Mouse (Mus musculus) embryonic fibroblast, embryonic 13.5 days (primary cell): Measurements from ENCODE around the gene Sat2. TPM values are rescaled to one million over a fixed set of nuclear protein-coding genes. Genes with fewer than 3 reads are reported as not detected.

ENCODE experiments used
- H3K27ac ChIP-seq: 2 replicates; pipeline ENCODE4 v1.5.1; 2012; ENCODE audit warnings: low read length, control low read depth, inconsistent platforms; ENCODE audit not compliant: insufficient read depth
- H3K4me1 ChIP-seq: 2 replicates; pipeline ENCODE4 v1.6.1; 2011; ENCODE audit warnings: low read length; ENCODE audit not compliant: control insufficient read depth, insufficient read depth
- H3K4me3 ChIP-seq: 2 replicates; pipeline ENCODE4 v1.5.1; 2011; ENCODE audit warnings: mild to moderate bottlenecking, control low read depth, low read length; ENCODE audit not compliant: insufficient read depth
- CTCF ChIP-seq: IDR thresholded peaks from 2 replicates; pipeline ENCODE4 v1.5.1; 2011; ENCODE audit warnings: mild to moderate bottlenecking, control low read depth, low read length, moderate library complexity, borderline replicate concordance; ENCODE audit not compliant: insufficient read depth
- POLR2A ChIP-seq: IDR thresholded peaks from 2 replicates; pipeline ENCODE4 v1.6.1; 2011; ENCODE audit warnings: low read depth, mild to moderate bottlenecking, control low read depth, low read length, moderate library complexity
- polyA plus RNA-seq: library from polyadenylated mRNA; stranded (reverse); fragments of >200 nt; gene quantifications from 2 replicates; pipeline ENCODE4 v1.2.4, GENCODE M21; 2011; ENCODE audit warnings: low read depth; ENCODE audit not compliant: missing spikeins, insufficient read length

Sat2 gene
- polyA plus RNA-seq, 1 experiment = 13.6 TPM

GRCm38 (mm10) chr11:69582230-69582805 lies 39.5 kb upstream of the Sat2 start:
- no peak for TF ChIP-seq POLR2A
- H3K4me3 ChIP-seq = peak overlapping the region; percentile 42
- no peak overlapping the region for H3K27ac ChIP-seq
- peaks cover 15% of the 10 kb centered on the region for H3K4me1 ChIP-seq

DNA sequence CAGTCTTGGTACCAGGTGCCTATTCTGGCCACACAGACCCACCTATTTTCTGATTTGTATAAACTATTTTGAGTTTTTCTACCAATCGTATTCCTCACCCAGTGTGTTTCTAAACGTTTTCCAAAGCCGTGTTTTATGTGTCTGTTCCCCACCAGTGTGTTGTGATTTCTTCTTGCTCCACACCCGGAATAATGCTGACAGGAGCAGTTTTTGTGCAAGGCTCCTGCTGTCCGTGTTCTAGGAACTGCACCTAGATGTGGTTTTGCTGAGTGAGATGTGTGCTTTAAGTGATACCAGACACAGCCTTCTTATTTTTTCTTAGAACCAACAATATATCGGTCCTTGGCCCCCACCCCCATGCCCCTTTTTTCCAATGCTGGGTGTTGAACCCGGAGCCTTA lies 37.8 kb upstream of the Sat2 start:
- Histone ChIP-seq H3K4me1 (peaks cover 10% of the 10 kb centered on the region), H3K4me3 (no peak overlapping the region), H3K27ac (no peak overlapping the region)
- no peak for TF ChIP-seq CTCF
- no peak for TF ChIP-seq POLR2A

DNA sequence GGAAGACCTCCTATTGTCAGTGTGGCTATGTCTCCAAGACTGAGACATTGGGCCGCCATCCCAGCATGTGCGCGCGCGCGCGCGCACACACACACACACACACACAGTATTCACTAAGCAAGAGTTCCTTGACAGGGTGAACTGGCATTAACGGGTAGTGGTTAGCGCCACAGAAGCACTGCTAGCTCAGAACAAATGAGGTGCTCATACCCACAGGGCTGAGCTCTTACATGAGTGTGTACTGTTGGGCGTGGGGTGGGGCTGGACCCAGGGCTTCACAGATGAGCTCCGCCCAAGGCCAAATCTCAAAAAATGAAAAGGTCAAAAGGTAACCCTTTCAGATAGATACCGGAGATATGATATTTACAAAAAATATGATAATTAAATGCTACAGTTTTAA lies 36.9 kb upstream of the Sat2 start:
- H3K27ac ChIP-seq = no peak overlapping the region
- TF ChIP-seq POLR2A (no peak), CTCF (no peak)
- no peak overlapping the region for H3K4me3 ChIP-seq
- H3K4me1 ChIP-seq = peaks cover 10% of the 10 kb centered on the region

DNA sequence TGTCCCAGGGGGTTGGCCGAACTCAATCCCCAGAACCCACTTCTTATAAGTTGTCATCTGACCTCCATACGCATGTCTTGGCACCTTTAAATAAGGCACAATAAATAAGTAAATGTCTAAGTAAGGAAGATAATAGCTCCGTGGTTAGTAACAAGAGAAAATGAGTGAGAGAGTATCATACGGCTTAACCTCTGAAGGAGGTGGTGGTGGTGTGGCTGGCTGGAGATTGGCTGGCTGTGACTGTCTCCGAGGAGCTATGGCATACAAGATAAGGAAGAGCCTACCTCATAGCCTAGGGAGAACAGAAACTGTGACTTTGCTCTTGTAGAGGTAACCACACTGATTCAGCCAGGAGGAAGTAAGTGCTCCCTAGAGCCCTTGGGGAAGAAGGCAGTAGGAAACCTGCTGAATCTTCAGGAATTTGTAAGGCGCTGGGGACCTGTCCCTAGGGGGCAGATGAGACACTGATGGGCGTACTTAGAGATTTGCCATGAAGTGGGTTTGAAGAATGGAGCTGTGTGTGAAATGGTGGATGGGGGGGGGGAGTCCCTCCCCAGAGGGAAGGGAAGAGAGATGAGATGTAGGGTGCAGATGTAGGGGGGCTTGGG lies 36.0 kb upstream of the Sat2 start:
- no peak for TF ChIP-seq POLR2A
- no peak for TF ChIP-seq CTCF
- Histone ChIP-seq H3K4me1 (peaks cover 10% of the 10 kb centered on the region), H3K27ac (no peak overlapping the region), H3K4me3 (no peak overlapping the region)

DNA sequence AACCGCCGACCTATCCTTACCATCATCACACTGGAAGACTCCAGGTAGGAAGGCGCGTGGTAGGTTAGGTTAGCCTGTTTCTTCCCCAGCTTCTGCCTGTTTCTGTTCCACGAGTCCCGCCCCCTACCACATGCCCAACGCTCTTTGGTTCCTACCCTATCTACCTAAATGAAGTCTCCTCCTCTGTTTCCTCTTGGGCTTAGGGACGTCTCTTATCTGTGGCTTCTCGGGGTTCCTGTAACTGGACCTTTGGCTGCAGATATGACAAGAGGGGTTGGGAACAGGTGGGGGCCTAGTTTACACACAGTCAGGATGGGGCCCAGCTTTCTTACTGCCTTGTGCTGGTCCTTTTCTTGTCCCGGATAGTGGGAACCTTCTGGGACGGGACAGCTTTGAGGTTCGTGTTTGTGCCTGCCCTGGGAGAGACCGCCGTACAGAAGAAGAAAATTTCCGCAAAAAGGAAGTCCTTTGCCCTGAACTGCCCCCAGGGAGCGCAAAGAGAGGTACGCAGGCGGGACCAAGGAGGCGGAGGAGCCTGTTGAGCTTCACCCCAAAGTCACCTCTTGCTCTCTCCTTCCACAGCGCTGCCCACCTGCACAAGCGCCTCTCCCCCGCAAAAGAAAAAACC lies 32.5 kb upstream of the Sat2 start:
- no peaks in the 10 kb centered on the region for H3K4me1 ChIP-seq
- no peak overlapping the region for H3K27ac ChIP-seq
- H3K4me3 ChIP-seq = no peak overlapping the region
- TF ChIP-seq POLR2A (no peak), CTCF (no peak)

- TF ChIP-seq CTCF = no peak
- TF ChIP-seq POLR2A = no peak
- H3K27ac ChIP-seq = no peak overlapping the region
- no peaks in the 10 kb centered on the region for H3K4me1 ChIP-seq
- no peak overlapping the region for H3K4me3 ChIP-seq
Measured at GRCm38 (mm10) chr11:69590622-69591021, 31.2 kb upstream of the Sat2 start.

DNA sequence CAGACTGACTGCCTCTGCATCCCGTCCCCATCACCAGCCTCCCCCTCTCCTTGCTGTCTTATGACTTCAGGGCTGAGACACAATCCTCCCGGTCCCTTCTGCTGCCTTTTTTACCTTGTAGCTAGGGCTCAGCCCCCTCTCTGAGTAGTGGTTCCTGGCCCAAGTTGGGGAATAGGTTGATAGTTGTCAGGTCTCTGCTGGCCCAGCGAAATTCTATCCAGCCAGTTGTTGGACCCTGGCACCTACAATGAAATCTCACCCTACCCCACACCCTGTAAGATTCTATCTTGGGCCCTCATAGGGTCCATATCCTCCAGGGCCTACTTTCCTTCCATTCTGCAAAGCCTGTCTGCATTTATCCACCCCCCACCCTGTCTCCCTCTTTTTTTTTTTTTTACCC lies 30.4 kb upstream of the Sat2 start:
- Histone ChIP-seq H3K4me1 (no peaks in the 10 kb centered on the region), H3K4me3 (no peak overlapping the region), H3K27ac (no peak overlapping the region)
- no peak for TF ChIP-seq CTCF
- TF ChIP-seq POLR2A = no peak

- TF ChIP-seq CTCF (no peak), POLR2A (no peak)
- Histone ChIP-seq H3K4me1 (no peaks in the 10 kb centered on the region), H3K27ac (no peak overlapping the region), H3K4me3 (no peak overlapping the region)
Measured at GRCm38 (mm10) chr11:69591899-69592637, 29.8 kb upstream of the Sat2 start.

DNA sequence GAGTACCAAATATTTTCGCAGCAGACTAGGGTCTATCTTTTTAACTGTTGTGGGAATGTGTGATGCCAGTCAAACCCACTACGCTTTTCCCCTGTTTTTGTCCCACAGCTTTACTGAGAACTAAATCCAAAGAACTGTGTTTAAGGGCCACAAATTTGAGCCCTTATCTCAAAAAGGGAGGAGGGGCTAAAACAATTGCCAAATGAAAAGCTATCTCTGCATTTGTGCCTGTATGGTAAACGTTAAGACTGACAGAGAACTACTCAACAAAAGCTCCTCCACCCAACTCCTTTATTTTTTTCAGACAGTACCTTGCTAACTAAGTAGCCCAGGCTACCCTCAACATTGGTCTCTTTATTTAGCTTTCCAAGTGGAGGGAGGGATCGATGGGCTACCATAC lies 29.0 kb upstream of the Sat2 start:
- no peak overlapping the region for H3K4me3 ChIP-seq
- no peak overlapping the region for H3K27ac ChIP-seq
- TF ChIP-seq CTCF (no peak), POLR2A (no peak)
- H3K4me1 ChIP-seq = no peaks in the 10 kb centered on the region

- Histone ChIP-seq H3K4me1 (no peaks in the 10 kb centered on the region), H3K27ac (no peak overlapping the region), H3K4me3 (no peak overlapping the region)
- TF ChIP-seq CTCF = no peak
- TF ChIP-seq POLR2A = no peak
Measured at GRCm38 (mm10) chr11:69594853-69595252, 27.0 kb upstream of the Sat2 start.
